Mouse (Mus musculus) testis, adult 2 months (tissue): Measurements from ENCODE around the gene Tmem43.

Source experiments
- CTCF ChIP-seq: fragments of 200-500 bp; IDR thresholded peaks from 2 replicates; pipeline ENCODE4 v1.5.1; 2012; ENCODE audit warnings: low read depth, mild to moderate bottlenecking, inconsistent platforms, low read length, moderate library complexity; ENCODE audit not compliant: control insufficient read depth, insufficient read depth, insufficient replicate concordance
- POLR2A ChIP-seq: fragments of 200-500 bp; IDR thresholded peaks from 2 replicates; pipeline ENCODE4 v1.6.1; 2012; ENCODE audit warnings: low read depth, mild to moderate bottlenecking, inconsistent platforms, low read length, moderate library complexity; ENCODE audit not compliant: control insufficient read depth

- TF ChIP-seq POLR2A (no peak), CTCF (no peak)
These were observed 49.4 kb upstream of the Tmem43 start for GRCm38 (mm10) chr6:91424151-91424550.
